Mouse (Mus musculus) right cerebral cortex, postnatal 25 days (tissue): ENCODE results near the gene Snapc1.

ENCODE experiments used
- DNase-seq: peaks from one replicate; pipeline ENCODE4 v3.0.0; 2022

Gene Snapc1

DNA sequence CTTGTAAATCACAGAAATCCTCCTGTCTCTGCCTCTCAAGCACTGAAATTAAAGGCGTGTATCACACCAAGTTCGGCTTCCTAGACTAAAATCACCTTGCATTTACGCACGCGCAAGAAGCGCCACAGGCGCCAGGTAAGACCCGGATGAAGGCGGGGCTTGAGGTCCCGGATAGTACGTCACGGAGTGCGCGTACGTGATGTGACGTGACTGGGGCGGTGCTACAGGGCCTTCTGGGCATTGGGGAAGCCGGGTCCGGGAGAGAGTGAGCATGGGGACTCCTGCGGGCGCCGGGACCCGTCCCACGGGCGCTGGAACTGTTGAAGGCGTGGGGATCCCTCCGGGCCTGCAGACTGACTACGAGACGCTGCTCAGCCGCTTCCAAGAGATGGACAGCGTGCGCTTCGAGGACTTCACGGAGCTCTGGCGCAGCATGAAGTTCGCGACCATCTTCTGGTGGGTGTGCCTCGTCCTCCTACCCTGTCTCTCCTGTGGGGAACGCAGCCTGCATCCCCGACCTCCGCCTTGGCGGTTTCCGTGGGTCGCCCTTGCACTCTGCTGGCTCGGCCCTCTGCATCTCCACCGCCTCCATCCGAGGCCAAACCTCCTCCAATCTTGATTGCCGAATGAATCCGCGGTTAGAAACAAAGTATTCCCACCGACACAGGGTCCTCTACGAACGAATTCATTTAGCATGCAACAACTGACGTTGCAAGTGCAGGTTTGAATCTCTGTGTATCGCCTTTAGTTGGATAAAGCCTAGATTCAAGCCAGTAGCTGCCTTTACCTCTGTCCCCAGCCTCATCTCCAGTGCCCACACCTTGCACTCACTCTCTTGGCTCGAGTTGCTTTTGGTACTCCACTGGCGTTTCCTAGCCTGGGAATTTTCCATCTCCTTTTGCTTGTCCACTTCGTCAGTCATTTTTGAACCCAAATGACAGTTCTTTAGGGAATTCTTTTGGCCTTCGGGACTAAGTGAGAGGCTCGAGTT is at the start of gene Snapc1:
Snapc1 (plus strand) TSS at position 191 of the 991 bp plus-strand sequence.
- peak; percentile 97 for DNase-seq

DNA sequence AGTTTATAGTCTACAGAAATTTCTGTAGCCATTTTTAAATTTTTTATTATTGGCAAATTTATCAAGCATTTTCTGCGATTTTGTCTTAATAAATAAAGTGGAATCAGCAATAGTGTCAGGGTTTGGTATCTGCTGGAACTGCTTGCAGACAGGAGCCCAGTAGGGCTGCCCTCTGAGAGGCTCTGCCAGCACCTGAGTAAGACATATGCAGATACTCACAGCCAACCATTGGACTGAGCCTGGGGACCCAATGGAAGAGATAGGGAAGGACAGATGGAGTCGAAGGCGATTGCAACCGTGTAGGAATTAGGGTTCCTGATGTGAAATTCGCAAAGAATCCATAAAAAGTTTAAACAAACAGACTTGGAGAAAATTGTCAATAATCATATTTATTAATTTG is 45.8 kb upstream of the Snapc1 start:
- no peak for DNase-seq

DNA sequence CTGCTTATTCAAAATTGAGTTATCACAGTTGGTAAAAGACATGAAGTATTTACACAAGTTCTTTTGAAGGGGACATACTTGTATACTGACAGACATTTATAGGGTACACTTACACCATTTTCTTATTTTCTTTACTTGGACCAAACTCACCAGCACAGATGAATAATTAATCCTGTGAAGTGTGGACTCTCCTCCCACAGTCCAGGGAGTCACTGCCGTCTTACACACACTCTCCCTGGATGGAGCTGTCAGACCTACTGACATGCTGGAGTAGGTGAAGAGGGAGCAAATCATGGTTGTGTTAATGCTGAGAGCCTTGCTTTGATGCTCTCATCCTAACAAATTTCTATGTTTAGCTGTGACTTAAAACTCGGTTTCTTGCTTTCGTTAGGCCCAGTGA is 34.0 kb upstream of the Snapc1 start:
- DNase-seq, result no peak

DNA sequence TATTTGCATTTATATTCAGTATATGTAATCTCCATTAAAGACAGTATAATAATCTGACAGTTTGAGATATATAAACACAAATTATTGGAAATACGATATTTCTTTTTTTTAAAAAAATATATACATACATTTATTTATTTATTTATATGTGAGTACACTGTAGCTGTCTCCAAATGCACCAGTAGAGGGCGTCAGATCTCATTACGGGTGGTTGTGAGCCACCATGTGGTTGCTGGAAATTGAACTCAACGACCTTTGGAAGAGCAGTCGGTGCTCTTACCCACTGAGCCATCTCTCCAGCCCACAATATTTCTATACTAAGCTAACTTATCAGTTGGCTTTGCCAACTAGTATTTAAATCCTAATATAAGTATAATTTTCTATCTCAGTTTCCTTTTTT is 33.0 kb upstream of the Snapc1 start:
- no peak for DNase-seq

DNA sequence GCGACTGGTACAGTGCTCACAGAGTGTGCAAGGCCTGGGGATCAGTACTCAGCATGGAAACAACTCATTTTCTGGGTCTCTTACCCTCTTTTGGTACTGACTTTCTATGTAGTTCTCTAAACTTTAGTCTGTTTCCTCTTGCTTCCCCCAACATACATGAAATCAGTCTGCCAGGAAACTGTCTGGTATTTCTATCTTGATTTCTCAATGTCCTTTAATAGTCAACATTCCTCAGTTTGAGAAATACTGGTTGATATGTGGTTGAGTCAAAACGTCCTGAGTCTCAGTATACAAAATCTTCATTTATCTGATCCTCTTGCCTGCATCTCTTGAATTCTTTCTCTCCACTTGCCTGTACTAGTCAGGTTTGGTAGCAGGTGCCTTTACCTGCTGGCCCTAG is 29.8 kb upstream of the Snapc1 start:
- DNase-seq, result no peak

DNA sequence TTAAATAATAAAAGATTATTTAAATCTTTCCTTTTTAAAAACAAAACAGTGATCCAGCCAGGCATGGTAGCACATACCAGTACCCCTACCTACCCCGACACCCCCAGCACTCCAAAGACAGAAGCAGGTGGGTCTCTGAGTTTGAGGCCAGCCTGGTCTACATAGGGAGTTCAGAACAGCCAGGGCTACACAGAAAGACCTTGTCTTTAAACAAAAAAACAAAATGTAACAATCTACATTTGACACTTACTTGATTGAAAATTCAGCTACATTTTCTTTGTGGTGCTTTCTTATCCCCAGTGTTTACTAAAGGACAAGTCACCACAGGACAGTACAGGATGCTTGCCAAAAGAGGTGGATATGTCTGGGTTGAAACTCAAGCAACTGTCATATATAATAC is 26.9 kb upstream of the Snapc1 start, which contains the start of gene Gm49321:
Gm49321 (plus strand) TSS at position 301 of the 400 bp plus-strand sequence.
- no peak for DNase-seq

DNA sequence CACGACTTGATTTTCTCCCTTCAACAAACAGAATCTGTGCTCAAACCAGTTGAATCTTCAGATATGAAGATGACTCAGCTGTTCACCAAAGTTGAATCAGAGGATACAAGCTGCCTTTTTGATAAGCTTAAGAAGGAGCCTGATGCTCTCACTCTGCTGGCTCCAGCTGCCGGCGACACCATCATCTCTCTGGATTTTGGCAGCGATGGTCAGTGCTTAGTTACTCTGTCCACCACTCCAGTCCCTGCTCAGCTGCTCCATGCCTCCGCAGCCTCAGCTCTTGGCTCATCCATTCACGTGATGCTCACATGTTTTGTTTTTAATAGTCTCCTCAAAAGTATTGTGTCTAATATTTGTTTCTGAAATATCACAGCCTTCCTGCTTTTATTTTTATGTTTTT is 24.7 kb upstream of the Snapc1 start:
- no peak for DNase-seq

DNA sequence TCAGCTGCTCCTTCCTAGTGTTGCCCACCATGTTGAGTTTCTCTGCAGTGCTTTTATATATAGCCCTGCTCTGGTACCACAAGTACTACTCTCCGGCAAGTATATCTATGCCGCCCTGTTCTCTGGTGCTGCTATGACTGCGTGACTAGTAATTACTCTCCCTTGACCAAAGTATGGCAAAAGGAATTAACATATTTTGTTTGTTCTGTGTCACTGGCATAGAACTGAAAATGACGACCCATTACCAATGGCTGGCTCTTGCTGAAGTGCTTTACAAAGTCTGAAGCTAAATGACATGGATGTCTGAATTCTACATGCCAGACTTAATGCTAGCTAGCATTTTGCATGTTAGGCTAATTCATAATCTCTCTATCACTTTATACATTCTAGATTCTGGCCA is 15.9 kb upstream of the Snapc1 start:
- DNase-seq, result no peak

DNA sequence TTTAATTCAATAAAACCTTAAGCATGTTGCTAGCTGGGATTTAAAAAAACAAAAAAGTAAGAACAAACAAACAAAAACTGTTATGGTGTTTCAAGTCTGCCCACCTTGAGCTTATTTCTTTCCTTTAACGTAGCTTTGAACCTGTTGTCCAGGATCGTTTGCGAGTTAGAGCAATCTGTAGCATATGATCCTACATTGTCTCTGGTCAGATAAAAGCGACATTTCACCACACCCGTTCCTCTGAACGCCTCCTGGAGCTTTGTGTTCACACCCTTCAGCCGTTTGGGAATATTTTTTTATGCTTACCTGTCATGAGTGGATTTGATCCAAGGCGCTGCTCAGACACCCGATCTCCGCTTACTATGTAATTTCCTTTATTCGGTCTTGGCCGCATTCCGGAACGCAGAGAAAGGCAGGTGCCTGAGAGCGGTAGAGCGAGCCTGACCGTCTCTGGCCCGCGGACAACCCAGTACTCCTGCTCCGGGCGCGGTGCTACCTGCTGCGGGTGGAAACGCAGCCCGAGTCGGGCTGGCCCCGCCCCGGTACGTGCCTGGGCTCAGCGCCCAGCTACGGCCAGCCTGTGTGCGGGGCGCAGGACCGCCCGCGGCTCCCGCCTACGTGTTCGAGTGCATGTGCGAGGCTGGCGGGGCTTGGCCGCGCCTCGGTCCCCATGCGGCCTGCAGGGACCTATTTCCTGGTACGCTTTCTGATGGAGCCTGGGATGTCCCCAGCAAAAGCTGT is 14.8 kb upstream of the Snapc1 start:
- DNase-seq, result peak; percentile 71

DNA sequence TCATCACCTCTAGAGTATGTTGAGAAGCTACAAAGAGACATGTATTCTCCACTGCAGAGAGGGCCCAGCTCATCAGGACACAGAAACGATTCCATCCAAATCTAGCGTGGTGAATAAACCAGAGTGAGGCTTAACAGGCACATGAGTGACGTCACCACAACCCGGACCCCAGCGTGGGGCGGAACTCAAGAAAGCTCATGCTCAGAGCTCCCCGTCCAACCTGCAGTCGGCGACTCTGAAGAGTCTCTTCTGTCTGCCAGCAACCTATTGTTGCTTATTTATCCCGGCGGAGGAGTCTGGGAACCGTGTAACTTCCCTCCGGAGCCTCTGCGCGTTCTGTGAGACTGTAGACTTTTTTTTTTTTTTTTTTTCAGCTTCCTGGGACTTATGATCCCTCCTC is 11.4 kb upstream of the Snapc1 start:
- peak; percentile 31 for DNase-seq

DNA sequence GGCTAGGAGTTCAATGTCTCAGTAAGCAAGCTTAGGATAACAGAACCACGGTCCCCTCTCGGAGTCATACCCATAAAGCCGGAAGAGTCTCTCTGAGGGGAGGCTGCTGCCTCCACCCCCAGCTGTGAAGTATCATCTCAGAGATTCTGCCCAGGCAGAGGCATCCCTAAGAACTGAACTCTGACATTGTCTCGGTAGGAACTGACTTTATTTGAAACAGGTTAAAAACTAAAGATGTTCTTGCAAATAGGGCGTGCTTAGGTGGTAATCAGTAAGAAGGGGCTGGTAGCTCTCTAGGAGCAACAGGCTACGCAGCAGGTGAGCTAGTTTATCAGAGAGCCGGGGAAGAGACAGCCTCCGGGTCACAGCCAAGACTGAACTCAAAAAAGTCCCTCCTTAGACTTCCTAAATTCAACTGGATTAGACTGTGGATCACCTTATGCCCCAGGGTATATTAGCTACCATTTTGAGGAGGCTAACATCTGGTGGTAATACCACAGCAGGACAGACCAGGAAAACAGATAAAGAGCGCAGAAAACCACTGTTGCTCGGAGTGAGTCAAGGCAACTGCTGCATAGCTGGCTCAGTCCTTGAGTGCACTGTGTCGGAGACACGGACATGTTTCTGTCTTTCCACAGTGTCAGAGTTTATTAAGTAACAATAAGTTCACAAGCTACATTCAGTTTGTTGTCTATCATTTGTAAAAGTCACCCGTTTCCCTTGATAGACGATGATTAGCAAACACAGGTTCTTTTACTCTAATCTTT is 10.7 kb upstream of the Snapc1 start:
- DNase-seq, result no peak

DNA sequence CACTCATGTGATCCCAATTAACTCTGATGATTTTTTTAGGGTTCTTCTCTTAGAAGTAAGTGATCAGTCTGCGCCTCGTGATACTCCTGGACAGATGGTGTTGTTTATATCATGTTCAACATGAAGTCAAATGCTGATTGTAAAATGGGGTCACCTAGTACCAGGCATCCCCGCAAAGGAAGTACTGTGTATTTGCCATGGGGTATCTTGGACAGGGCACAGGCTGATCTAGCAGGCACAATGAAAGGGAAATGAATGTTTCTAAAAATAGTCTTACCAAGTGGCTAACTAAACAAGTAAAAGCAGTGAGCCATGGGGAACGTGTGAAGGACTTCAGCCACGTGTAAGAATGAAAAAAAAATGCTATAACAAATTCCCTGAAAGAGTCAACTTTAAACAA is 9.5 kb upstream of the Snapc1 start:
- no peak for DNase-seq

DNA sequence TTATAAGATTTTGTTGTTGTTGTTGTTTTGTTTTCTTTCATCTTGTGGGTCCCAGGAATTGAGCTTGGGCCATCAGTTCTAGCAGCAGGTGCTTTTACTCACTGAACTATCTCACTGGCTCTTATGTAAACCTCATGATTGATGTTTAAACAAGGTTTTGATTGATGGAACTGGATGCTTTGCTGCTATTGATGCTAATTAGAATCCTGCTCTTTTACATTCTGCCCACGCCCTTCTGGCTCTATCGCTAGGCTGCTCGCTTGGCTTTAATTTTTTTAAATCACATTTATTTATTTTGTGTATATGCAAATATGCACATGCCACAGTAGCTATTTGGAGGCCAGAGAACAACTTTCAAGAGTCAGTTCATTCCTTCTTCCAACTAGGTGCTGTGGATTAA is 6.6 kb upstream of the Snapc1 start:
- no peak for DNase-seq

DNA sequence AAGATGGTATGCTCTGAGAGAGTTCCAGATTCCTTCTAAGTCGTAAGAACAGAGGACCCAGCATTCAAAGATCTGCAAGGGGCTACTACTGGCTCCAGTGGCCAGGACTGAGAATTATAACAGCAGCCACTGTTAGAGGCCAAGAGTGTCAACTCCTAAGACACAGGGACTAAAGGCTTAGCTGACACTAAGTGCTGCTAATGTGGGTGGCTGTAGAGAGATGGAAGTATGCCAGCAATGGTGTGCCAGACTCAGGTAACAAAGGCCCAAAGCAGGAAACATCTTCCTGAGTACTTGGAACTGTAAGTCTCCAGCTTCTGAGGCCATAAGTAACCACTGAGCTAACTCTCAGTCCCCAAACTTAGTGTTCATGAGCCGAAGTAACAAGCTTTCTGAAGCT is 5.5 kb upstream of the Snapc1 start:
- DNase-seq, result no peak

DNA sequence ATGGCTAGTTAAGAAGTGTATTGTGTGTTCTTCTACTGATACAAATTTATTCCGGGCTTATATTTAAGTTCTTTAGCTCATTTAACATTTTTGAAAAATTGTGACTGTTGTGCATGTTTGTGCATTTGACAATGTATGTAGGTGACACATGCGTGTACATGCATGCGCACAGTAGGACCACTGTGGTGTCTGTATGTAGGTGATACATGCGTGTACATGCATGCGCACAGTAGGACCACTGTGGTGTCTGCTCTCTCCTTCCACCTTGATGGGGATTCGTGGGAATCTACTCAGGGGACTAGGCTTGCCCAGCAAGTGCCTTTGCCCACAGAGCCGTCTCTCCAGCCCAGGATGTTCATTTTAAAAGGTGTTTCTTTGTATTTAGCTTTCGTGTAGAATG is 4.9 kb downstream of the Snapc1 start:
- DNase-seq, result no peak

DNA sequence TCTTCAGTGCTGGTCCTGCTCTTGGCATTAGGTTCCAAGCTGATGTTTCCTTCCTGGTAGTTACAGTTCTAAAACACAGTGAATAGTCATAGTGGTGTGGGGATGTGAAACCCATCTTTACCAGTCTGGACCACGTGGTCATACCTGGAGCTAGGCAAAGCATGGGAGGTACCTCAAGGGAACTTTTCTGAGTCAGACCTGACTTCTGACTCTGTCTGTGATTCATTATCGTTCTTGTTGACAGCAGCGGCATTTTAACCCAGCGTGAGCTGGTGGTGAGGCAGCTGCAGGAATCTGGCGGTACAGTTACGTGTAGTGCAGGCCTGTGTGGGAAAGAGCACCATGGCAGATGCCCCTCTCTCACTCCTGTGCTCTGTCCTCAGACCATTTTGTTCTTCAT is 10.3 kb downstream of the Snapc1 start:
- DNase-seq, result no peak

DNA sequence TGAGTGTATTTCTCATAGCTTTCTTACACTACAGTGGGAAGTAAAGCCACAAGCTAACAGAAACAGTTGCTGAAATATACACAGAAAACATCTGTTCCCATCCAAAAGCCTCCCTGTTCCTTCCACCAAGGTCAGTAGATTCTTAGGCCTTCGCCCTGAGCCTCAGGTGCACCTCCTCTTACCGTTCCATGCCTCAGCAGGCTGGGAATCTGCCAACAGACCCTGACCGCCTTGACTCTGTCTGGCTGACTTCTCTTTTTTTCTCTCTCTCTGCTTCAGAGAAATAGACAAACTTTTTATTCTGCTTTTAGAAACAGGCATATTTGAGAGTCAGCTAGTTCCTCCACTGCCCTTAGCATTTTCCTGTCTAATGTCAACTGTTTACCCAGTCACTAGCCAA is 13.9 kb downstream of the Snapc1 start:
- DNase-seq, result no peak

DNA sequence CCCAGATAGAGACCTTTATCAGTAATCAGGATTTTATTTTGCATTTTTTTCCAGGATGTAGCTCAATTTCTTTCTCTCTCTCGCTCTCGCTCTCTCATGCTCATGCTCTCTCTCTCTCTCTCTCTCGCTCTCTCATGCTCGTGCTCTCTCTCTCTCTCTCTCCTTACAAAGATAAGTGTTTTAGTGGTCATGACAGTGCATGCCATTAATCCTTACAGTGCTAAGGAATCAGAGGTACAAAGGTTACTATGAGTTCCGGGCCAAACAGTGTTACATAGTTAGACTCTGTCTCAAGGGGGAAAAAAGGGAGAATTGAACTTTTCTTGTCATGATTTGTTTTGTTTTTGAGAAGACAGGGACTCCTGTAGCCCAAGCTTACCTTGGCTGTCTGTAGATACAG is 15.4 kb downstream of the Snapc1 start:
- no peak for DNase-seq

DNA sequence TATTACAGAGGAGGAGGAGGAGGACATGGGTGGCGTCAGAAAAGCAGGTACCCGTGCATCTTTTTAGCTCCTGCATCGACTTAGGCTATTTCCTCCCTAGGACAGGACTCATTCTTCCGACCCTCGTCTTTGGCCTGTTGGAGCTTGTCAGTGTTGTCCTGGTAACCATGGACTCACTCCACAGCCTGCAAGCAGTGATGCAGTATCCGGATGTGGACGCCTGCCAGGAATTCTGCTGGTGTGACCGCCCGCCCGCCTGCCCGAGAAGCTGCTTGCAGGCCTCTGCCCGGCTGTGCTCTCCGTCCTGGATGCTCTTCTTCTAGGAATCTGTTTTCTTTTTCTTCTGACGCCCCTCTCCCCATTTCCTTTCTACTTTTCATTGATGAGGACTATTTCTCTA is 18.3 kb downstream of the Snapc1 start:
- peak; percentile 72 for DNase-seq

DNA sequence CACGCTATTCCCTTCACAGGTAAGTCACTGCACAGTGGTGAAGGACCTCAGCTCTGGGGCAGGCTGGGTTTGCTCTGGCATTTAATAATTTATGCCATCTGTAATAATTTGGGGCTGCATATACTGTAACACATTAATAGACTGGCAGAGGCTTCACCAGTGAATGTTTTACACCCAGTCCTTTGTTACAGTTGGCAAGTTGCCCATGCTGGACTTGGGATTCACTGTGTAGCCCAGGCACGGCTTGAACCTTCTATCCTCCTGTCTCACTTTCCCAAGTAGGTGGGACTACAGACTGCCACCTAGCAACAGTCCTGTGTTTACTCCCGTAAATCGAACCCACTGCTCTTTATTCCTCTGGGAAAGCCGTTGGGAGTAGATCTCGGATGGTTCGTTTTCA is 22.0 kb downstream of the Snapc1 start:
- no peak for DNase-seq

DNA sequence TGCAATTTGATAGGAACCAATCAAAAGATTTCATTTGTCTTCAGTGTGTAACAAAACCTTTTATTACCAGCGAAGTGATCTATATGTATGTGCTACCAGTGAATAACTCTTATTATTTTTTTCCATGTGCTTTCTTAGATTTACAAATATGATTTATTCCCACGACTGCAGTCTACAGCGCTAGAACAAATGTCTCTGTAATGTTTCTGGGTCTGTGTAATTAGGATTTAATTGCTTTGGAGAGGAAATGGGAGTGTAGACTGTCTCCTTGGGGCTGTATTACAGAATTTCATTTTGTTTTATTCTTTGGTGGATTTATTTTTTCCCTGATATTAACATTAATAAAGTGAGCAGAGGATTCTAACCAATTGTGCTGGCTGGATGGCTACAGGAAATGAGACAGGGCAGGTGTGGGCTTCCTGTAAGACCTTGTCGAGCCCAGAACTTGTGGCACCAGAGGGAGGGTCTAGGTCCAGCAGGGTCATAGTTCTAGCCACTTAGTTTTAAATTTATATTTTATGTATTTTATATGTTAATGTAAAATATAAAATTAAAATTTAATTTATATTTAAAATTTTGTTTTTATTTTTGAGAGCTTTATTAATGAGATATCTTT is 24.2 kb downstream of the Snapc1 start:
- DNase-seq, result no peak

DNA sequence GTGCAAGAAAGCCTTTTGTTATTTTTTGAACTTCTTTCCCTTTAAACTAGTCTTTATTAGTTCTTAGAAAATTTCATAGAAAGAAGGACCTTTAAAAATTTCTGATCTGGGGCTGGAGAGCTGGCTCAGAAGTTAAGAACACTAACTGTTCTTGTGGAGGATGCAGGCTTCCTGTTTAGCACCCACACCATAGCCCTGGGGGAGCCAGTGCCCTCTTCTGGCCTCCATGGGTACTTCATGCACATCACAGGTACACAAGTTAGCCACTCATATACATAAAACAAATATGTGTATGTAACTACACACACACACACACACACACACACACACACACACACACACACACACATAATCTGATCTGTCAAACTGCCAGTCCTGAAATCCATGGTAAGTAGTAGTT is 25.3 kb downstream of the Snapc1 start:
- no peak for DNase-seq

DNA sequence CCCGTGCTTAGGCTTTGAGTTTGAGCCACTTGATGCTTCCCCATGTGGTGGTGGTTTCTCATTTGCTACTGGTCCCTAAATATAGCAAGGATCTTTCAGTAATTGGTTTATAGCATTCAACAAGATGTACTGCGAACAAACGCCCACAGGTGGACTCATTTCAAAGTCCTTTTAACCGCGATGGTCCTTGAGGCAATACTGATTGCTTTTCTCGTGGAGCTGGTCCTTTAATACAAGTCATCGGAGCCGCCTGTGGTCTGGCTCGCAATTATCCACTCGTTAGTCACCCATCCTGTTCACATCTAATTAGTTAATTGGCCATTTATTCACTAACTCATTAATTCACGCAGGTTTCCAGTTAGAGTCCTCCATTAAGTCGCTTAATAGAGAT is 32.6 kb downstream of the Snapc1 start:
- no peak for DNase-seq
